Mouse (Mus musculus) G1E (cell line): Measurements from ENCODE around the gene Alox5ap. TPM values are rescaled to one million over a fixed set of nuclear protein-coding genes. Genes with fewer than 3 reads are reported as not detected.

Source experiments
- ATAC-seq: 2 replicates; pipeline ENCODE4 v1.8.0; 2016; ENCODE audit warnings: mild to moderate bottlenecking; ENCODE audit not compliant: insufficient number of reproducible peaks, poor library complexity, low FRiP score, severe bottlenecking; ENCODE audit errors: extremely low read depth
- DNase-seq: peaks from one replicate; pipeline ENCODE4 v3.0.0; 2012; ENCODE audit warnings: low spot score
- H3K27me3 ChIP-seq: 2 replicates; pipeline ENCODE4 v1.6.1; 2012; ENCODE audit warnings: mild to moderate bottlenecking, low read length, inconsistent platforms; ENCODE audit not compliant: insufficient read depth
- H3K36me3 ChIP-seq: replicated peaks from 2 replicates; pipeline ENCODE3; 2012; ENCODE audit warnings: mild to moderate bottlenecking, inconsistent platforms
- H3K4me1 ChIP-seq: 2 replicates; pipeline ENCODE4 v1.6.1; 2012; ENCODE audit warnings: low read depth, low read length, inconsistent platforms, mixed read lengths; ENCODE audit not compliant: insufficient read depth
- H3K4me3 ChIP-seq: 2 replicates; pipeline ENCODE4 v1.5.1; 2012; ENCODE audit warnings: low read depth, mild to moderate bottlenecking, inconsistent platforms, low read length, moderate library complexity, mixed read lengths
- H3K9me3 ChIP-seq: replicated peaks from 2 replicates; pipeline ENCODE4 v1.6.1; 2012; ENCODE audit warnings: inconsistent platforms
- CTCF ChIP-seq: IDR thresholded peaks from 2 replicates; pipeline ENCODE4 v1.5.1; 2012; ENCODE audit warnings: low read depth, low read length, inconsistent platforms, mixed read lengths
- GATA1 ChIP-seq: IDR thresholded peaks from 2 replicates; pipeline ENCODE4 v1.6.1; 2012; ENCODE audit warnings: borderline replicate concordance, low read length, inconsistent platforms, mixed read lengths
- GATA2 ChIP-seq: IDR thresholded peaks from 2 replicates; pipeline ENCODE4 v1.6.1; 2012; ENCODE audit warnings: low read depth, low read length, inconsistent platforms, borderline replicate concordance
- POLR2AphosphoS5 ChIP-seq: IDR thresholded peaks from 2 replicates; pipeline ENCODE4 v1.6.1; 2012; ENCODE audit warnings: low read depth, low read length, inconsistent platforms; ENCODE audit not compliant: insufficient replicate concordance
- TAL1 ChIP-seq: conservative IDR thresholded peaks from 2 replicates; pipeline ENCODE4 v1.6.1; 2012; ENCODE audit warnings: low read depth, low read length, inconsistent platforms, mixed read lengths
- polyA plus RNA-seq: library from polyadenylated mRNA; stranded (reverse); fragments of >175 nt; gene quantifications from 2 replicates; pipeline ENCODE4 v1.2.3, GENCODE M21; 2012
- total RNA-seq, 2 experiments: library from RNA; stranded (forward) in 1 of 2; stranded (reverse) in 1 of 2; fragments of 200-1000 nt in 1 of 2; fragments of >200 nt in 1 of 2; fragmentation: Nextera tagmentation in 1 of 2; gene quantifications; 2 replicates each; pipeline ENCODE4 v1.2.3; 2014 to 2017

Gene Alox5ap
- total and polyA plus RNA-seq, 3 experiments = 1.5 to 157 (median 38.1) TPM

DNA sequence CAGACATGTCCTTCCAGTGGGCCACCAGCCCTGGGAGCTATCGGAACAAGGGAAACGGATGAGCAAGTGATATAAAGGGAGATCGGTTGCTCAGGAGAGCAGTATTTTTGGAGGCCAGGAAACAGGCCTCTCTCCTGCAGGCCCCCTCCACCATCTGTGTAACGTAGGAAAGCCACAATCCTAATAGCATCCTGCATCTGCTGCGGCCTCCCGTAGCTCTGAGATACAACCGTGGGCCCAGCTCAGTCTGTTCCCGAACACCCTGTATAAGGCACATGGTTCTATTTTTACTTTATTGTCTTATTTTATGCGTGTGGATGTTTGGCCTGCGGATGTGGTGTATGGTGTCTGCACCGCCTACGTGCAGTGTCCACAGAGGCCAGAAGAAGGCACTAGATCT lies 70.4 kb downstream of the Alox5ap start:
- H3K36me3 ChIP-seq = no peaks in the 10 kb centered on the region
- no peaks in the 10 kb centered on the region for H3K4me1 ChIP-seq
- ATAC-seq (no peak), DNase-seq (no peak)
- TF ChIP-seq GATA2 = no peak
- TF ChIP-seq POLR2AphosphoS5 = no peak
- no peak for TF ChIP-seq CTCF
- TF ChIP-seq GATA1 = no peak
- TF ChIP-seq TAL1 = no peak
- H3K4me3 ChIP-seq = no peak overlapping the region
- H3K9me3 ChIP-seq = no peaks in the 10 kb centered on the region
- no peaks in the 10 kb centered on the region for H3K27me3 ChIP-seq

GRCm38 (mm10) chr5:149335563-149336238 lies 71.1 kb downstream of the Alox5ap start:
- H3K27me3 ChIP-seq = no peaks in the 10 kb centered on the region
- peak; percentile 78 for ATAC-seq
- TF ChIP-seq GATA2 (no peak), CTCF (peak; percentile 94), POLR2AphosphoS5 (no peak), TAL1 (no peak)

GRCm38 (mm10) chr5:149337148-149337547 lies 72.6 kb downstream of the Alox5ap start:
- no peaks in the 10 kb centered on the region for H3K9me3 ChIP-seq

More at GRCm38 (mm10) chr5:149335563-149336238, 71.1 kb downstream of the Alox5ap start:
- peak; percentile 56 for DNase-seq
- H3K4me3 ChIP-seq = no peak overlapping the region
- H3K4me1 ChIP-seq = no peaks in the 10 kb centered on the region
- no peaks in the 10 kb centered on the region for H3K9me3 ChIP-seq
- H3K36me3 ChIP-seq = no peaks in the 10 kb centered on the region

More at GRCm38 (mm10) chr5:149337148-149337547, 72.6 kb downstream of the Alox5ap start:
- Histone ChIP-seq H3K4me1 (no peaks in the 10 kb centered on the region), H3K36me3 (no peaks in the 10 kb centered on the region), H3K4me3 (no peak overlapping the region), H3K27me3 (no peaks in the 10 kb centered on the region)
- ATAC-seq (no peak), DNase-seq (no peak)
- TF ChIP-seq CTCF = no peak
- no peak for TF ChIP-seq GATA1
- TF ChIP-seq GATA2 = no peak
- no peak for TF ChIP-seq POLR2AphosphoS5
- TF ChIP-seq TAL1 = no peak

Other genes with a start within 250 kb of the Alox5ap start
- 108 and 115 TPM in 2 replicates for gene Uspl1, start 80.4 kb upstream of the Alox5ap start, total RNA-seq (2014; fragmentation: Nextera tagmentation)
- gene Uspl1, start 80.4 kb upstream of the Alox5ap start, total RNA-seq (2017) = 69.2 and 69.7 TPM in 2 replicates
- gene Uspl1, start 80.4 kb upstream of the Alox5ap start, polyA plus RNA-seq = 3.6 and 4.9 TPM in 2 replicates
- gene Hmgb1, start 80.3 kb upstream of the Alox5ap start, total RNA-seq (2014; fragmentation: Nextera tagmentation) = 569 and 576 TPM in 2 replicates
- 517 and 593 TPM in 2 replicates for gene Hmgb1, start 80.3 kb upstream of the Alox5ap start, total RNA-seq (2017)
- 529 and 605 TPM in 2 replicates for gene Hmgb1, start 80.3 kb upstream of the Alox5ap start, polyA plus RNA-seq
- gene Medag, start 147.0 kb downstream of the Alox5ap start, total RNA-seq (2014; fragmentation: Nextera tagmentation) = not detected in 2 replicates
- gene Medag, start 147.0 kb downstream of the Alox5ap start, total RNA-seq (2017) = 0.06 and 0.11 TPM in 2 replicates
- gene Medag, start 147.0 kb downstream of the Alox5ap start, polyA plus RNA-seq = not detected in 2 replicates
- gene Tex26, start 174.9 kb downstream of the Alox5ap start, total RNA-seq (2014; fragmentation: Nextera tagmentation) = not detected in 2 replicates
- gene Tex26, start 174.9 kb downstream of the Alox5ap start, total RNA-seq (2017) = 0.44 TPM in 1 of 2 replicates, not detected in the other
- gene Tex26, start 174.9 kb downstream of the Alox5ap start, polyA plus RNA-seq = not detected in 2 replicates